Mouse (Mus musculus) ZHBTc4 (cell line): ENCODE data around the gene Gm6169.
"Not testable (repeated sequence)": the region's sequence is repeated elsewhere in the genome, so short reads cannot be mapped to it uniquely, and the experiment has no call there.

ENCODE experiments used
- DNase-seq: peaks from one replicate; pipeline ENCODE4 v3.0.0-alpha.2; 2011; ENCODE audit warnings: low read depth, low spot score

Gene Gm6169

DNA sequence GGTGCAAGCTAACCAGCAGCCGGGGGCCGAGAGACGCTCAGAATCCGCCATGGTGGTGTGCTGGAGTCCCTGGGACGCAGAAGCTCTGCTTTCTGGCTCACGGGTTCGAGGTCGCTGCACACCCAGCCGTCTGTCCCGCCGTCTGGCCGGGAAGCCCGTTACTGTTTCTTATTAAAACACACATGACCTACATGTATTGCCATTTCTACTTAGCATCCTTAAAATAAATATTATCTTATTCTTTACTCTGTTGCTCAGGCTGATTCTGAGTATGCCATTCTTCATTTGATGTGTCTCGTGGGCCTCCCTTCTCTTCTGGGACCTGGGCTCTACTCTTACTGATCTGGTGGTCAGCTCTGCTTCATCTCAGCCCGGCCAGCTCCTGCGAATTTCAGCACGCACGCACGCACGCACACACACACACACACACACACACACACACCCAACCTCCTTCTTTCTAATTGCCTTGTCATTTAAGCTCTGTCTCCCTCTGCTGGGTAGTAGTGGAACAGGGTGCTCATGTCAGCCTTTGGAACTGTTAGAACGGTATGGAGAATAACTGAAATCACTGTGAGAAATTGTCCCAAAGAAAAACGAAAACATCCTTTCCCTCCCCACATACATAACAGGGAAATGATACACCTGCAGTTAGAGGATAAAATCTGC is at the start of gene Gm6169:
TSS of gene Gm6169 (minus strand) at position 51 of the 666 bp plus-strand sequence.
- peak; percentile 84 for DNase-seq

DNA sequence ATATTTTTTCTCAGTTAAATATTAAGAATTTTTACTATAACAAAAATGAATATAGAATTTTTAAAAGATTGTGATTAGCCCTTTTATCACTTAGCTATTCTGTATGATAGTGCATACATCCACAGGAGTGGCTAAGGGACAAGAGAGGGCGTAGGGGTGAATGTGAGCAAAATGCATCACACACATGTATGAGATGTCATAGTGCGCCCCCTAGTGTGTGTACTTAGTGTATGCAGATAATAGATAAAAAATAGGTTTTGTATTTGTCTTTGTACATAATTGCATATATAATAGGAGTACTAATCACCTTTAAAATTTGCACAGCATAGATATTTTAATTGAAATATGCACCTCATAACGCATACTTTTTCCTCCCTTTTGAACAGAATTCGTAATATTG is 46.8 kb upstream of the Gm6169 start:
- DNase-seq, result peak; percentile 76

DNA sequence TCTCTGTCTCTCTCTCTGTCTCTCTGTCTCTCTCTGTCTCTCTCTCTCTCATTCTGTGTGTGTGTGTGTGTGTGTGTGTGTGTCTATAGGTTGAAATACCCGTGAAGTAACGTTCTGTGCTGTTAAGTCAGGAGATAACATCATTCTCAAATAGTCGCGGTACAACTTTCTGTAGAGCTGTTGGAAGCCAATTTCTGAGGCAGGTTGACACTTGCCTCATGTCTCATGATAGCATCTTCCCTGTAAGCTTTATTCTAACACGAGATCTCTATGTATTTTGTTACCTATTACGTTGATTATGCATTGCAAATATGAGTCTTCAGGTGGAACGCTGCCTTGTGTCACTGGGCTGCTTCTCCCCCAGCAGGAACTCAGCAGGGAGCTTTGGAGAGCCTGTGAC is 43.3 kb upstream of the Gm6169 start:
- no peak for DNase-seq

DNA sequence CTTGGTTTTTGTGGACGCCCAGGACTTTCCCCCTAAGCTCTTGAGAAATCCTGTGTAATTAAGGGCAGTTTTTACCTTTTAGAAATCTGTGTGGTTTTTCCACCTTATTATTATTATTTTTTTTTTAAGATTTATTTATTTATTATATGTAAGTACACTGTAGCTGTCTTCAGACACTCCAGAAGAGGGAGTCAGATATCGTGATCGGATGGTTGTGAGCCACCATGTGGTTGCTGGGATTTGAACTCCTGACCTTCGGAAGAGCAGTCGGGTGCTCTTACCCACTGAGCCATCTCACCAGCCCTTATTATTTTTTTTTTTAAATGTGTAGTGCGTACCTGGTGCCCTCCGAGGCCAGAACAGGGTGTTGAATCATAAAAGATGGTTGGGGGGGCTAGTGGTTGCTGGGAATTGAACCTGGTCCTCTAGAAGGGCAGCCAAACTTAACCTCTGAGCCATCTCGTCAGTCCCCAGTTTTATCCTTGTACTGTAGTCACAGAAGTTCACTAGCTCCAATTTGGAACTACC is 39.4 kb upstream of the Gm6169 start:
- not testable (repeated sequence) for DNase-seq

DNA sequence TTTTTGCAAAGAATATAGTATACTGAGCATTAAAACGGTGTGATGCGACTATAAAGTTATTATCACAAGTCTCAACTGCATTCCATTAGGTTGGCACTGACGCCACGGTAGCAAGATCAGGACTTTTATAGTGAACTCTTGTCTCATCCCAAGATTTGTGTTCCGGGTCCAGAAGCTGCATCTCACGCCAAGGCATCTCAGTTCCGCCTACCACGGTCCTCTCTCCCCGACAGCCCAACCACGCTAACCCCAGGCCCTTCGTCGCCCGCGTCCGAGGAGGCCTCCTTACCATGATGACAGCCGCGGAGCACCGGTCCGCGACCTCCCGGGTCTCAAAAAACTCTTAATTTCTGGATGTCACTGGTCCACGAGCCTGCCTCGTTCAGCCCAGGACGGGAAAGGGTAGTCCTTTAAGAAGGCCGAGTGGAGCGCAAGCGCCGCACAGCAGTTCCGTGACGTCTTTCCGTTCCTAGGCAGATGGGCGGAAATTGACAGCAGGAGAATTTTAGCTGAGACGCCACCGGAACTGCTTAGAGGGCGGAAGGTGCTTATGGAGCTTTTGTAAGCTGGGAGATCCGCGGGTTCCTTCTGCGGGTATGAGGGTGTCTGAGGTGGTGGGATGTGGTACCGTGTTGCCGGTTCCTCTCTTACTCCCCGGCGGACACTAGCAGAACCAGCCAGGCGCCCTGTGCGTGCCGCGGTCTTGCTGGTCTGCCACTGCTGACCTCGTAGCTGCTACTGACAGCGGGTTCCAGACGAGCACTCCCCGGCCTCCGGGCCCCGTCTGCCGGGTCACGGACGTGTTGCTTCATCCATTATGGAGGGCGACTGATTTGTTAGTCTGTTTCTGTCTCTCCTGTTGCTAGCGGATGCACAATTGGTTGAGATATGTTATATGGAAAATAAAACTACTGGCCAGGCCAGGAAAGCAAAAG is 38.7 kb upstream of the Gm6169 start, which contains the start of the genes Gfm2 and Nsa2:
TSS of gene Gfm2 (plus strand) at position 472 of the 935 bp plus-strand sequence.
TSS of gene Nsa2 (minus strand) at position 472 of the 935 bp plus-strand sequence.
- peak; percentile 97 for DNase-seq

DNA sequence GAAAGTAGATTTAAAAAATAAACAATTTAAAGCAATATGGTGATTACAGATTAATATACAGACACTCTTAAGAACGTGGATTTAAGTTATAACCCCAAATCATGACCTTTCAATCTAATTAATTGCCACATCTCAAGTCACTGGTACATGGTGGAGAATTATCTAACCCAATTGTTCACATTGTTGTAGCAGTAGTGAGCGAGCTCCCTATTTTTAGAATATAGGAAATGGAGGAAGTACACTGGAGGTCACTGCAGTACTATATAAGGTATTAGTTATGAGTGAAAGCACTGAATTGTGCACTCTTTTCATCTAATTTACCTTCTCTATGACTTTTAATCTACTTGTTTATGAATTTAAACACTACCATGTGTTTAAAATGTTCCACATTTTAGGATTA is 31.4 kb upstream of the Gm6169 start:
- not testable (repeated sequence) for DNase-seq

DNA sequence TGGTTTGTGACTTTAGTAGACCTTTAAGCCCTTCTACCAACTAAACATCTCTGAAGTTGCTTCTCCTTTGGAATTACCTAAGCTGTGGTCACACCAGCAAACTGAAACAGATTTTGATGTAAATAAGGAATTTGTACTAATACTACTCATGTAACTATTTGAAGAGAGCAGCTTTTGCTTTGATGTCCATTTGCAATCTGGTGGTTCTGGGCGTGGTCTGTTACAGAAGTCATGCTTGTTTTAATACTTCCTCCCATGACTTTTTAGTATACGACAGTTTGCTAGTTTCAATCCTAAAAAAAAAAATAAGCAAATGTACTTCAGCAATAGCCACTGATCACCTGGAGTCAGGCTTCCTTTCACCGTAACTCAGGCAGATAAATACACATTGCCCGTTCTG is 30.6 kb upstream of the Gm6169 start:
- not testable (repeated sequence) for DNase-seq

DNA sequence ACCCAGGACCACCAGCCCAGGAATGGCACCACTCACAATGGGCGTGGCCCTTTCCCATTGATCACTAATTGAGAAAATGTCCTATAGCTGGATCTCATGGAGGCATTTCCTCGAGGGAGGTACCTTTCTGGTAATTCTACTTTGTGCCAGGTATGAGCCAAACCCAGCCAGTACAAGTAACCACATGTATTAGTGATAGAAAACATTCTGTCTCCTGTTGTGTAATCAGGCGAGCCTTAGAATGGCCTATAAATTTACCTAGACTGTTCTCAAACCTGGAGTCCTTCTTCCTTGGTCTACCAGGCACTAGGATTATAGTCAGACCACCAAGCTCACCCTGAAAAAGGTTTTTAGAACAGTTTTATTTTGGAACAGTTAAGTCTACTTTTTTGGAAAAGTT is 22.3 kb upstream of the Gm6169 start:
- no peak for DNase-seq

DNA sequence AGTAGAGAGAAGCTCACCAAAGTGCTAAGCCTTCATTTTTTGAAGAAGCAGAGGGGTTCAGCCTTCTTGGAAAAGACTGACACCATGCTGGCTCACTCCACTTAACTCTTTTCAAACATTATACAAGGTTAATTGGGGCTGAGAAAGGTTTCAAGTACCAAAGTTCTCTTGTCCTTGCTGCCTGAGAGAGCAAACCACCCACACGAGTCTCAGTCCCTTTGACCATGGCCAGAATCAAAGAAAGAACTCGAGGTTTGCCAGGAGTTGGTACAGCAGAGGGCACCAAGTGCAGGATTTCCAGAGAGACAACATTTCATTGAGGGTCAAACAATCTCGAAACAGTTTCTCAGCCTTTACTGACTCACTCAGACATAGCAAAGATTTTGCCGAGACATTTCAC is 10.0 kb upstream of the Gm6169 start:
- no peak for DNase-seq

DNA sequence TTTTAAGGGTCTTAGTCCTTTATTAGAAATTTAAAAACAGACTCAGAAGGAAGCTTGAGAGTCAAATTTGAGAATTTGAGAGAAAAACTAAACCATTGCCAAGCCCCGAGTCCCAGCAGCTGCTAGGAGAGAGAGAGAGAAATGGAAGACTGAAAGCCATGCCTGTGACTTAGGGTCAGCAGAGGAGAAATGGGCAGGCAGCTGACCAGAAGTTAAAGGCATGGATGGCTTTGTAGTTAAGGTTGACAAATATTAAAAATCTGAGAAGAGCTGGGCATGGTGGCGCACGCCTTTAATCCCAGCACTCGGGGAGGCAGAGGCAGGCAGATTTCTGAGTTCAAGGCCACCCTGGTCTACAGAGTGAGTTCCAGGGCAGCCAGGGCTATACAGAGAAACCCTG is 8.7 kb upstream of the Gm6169 start:
- DNase-seq, result not testable (repeated sequence)

DNA sequence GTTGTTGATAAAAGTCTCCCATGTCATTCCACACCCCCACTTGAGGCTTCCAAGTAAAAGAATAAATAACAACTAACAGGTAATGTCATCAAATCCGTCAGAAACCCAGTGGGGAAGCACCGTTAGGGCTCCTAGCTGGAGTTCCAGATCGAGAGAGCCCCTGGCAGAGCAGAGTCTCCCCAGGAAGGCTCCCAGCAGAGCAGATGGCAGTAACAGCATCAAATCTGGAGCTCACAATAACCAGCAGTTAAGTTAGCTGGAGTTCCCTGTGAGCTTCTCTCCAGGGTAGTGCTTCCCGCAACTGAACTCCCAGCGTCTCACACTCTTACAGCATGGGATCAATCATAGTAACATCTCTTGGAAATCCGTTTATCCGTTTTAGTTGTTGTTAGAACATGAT is 6.0 kb upstream of the Gm6169 start:
- DNase-seq, result no peak

DNA sequence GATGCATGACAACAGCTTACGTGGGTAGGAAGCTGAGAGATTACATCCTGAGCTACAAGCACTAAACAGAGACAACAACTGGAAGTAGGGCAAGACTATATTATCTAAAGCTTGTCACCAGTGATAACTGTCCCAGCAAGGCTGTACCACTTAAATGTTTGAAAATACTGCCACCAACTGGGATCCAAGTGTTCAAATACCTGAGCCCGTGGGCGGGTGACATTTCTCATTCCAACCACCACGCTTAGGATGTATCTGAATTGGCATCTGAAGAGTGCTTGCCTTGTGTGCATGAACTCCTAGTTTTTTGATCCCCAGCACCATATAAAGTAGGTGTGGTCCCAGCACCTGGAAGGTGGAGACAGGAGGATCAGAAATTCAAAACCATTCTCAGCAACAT is 3.3 kb downstream of the Gm6169 start:
- no peak for DNase-seq

DNA sequence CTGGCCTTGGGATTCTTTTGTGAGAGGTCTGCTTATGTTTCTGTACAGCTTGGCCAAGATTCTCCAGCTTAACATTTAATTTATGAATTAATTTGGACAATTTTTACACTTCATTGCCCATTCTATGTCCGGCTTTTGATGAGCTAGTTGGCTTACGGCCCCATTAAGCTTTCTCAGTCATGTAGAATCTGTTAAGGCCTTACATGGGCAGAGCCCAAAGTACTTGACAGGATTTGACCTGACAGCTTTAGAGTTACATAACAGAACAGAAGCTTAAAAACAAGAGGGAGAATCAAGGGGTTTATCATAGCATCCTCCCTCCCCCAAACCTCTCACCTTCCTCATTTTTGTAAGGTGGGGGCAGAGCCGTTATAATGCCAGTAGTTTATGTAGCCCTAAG is 10.9 kb downstream of the Gm6169 start:
- DNase-seq, result no peak

DNA sequence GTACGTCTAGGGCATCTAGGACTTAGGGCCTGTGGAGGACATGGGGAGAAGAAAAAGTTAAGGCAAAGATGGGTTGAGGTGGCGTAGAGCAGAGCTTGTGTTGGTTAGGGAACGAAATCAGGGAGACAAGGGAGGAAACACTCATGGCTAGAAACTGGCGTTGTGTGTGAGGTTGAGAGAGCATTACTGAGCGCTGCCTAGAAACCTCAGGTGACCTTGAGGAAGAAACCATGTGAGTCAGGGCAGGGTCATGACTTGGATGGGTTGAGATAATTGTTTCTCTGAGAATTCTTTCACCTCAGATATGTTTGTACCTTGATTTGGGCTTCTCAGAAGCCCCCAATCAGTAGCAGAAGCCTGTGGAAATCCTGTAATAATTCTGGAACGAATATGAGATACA is 11.6 kb downstream of the Gm6169 start:
- DNase-seq, result no peak

DNA sequence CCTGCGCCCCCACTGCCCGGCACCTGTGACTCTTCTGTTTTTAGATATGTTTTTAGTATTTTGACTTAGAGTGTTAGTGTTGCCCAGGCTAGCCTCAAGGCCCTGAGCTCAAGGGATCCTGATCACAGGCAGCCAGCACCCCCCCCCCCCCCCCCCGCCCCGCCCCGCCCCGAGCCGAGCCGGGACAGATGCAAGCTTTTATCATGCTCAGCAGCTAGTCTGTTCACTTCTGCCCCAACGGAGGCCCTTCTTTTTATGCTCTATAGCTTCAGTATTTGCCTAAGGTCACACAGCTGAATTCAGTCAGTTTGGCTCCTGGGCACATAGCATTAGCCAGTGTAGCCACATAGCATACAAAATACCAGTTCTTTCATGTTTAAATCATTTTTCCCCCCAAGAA is 12.7 kb downstream of the Gm6169 start:
- peak; percentile 68 for DNase-seq

DNA sequence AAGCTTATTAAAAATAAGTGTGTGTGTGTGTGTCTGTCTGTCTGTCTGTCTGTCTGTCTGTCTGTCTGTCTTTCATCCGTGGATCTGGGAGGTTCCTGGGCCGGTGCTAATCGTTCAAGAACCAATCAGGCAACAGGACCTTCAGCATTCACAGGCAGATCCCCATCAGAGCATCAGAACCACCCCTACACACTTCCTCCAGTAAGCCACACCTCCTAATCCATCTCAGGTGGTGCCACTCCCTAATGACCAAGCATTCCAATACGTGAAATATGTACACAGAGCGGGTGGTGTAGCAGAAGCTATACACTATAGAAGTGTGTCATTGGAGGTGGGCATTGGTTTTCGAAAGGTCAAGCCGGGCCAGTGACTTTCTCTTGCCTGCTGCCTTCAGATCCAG is 16.6 kb downstream of the Gm6169 start:
- DNase-seq, result peak; percentile 73

DNA sequence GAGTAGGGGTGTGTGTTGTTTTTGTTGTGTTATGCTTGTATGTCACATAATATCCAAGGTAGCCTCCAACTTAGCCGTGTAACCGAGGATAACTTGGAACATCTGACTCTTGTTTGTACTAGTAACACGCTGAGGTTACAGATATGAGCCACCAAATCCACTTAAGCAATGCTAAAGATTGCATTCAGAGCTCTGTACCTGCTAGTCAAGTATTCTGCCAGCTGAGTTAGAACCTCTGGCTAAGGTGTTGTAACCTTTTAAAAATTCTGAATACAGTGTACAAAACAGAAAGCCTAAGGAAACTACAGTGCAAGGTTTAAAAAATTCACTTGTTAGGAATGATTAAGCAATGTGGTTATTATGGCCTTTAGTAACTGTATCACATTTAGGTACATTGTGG is 18.4 kb downstream of the Gm6169 start:
- no peak for DNase-seq

DNA sequence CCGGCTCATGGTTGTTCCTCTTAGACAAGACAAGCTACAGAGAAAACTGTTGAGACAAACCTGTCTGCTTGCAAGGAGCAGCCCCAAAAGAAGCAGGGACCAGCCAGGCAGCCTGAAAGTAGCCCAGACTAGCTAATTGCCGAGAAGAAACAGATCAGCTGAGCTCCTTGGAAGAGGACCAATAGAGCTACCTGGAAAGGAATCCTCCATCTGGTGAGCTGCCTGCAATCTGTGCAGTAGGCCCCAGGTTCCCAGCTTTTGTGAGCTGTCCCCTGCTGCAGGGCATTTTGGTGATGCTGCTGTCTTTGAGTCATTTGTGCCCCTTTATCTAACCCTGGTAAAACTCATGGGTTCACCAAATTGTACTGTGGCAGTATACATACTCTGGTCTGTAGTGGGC is 18.8 kb downstream of the Gm6169 start:
- no peak for DNase-seq

DNA sequence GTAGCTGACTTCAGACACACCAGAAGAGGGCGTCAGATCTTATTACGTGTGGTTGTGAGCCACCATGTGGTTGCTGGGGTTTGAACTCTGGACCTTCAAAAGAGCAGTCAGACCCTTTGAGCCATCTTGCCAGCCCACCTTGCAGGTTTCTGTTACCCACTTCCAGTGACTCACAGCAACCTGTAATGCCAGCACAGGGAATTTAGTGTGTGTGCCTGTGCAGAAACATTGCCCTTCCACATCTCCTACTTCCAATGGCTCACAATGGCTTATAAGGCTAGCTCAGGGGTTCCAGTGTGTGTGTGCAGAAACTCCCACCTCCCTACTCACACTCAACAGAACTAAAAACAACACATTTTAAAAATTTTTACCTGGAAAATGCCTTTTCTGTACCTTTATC is 21.5 kb downstream of the Gm6169 start:
- DNase-seq, result no peak

DNA sequence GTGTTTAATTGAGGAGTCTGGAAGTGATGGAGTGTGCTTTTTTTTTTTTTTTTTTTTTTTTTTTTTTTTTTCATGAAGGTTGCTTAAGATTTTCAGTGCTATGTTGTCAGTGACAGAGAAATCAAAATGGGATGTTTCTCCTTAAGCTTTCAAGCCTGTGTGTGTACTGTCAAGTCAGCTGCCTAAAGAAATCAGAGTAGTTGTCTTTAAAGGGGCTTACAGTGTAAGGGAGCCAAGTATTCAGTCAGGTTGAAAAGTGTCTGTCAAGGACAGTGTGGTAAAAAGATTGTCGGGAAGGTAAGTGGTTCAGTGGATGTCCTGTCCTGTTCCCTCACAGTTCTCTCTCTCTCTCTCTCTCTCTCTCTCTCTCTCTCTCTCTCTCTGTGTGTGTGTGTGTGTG is 25.5 kb downstream of the Gm6169 start:
- no peak for DNase-seq

DNA sequence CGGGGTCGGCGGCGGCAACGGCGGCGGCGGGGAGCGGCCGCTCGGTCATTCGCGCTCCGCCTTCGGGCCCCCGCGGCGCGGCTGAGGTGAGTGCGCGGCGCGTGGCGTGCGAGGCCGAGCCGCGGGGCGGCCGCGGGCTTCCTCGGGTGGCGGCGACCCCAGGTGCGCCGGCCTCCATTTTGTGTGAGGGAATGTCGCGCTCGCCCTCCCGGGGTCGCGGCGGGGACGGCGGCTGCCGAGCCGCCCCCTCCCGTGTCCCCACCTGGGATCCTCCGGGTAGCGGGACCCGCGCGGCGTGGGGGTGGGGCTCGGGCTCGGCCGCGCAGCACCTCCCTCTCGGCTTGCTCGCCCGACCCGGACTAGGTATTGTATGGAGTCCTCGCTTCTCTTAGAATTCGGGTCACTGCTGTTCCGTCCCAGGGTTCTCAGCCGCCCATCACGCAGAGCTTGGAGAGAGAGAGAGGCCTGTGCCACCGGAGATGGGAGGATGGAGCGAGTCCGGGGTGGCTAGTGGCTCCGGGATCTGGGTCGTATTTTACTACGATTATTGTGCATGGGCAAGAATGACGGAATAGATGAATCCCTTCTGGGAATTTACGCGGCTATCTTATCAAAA is 27.3 kb downstream of the Gm6169 start:
- peak; percentile 67 for DNase-seq
